Mouse (Mus musculus) stomach, embryonic 14.5 days (tissue): ENCODE results near the gene Kcna6. TPM values are rescaled to one million over a fixed set of nuclear protein-coding genes. Genes with fewer than 3 reads are reported as not detected.

Experiments
- ATAC-seq: fragments of 200-750 bp; cut with Nextera tagmentation; 2 replicates; pipeline ENCODE4 v1.8.0; 2017; ENCODE audit warnings: low read depth, moderate TSS enrichment; ENCODE audit not compliant: insufficient number of reproducible peaks, insufficient read depth, low FRiP score
- H3K27ac ChIP-seq: fragments of 300-500 bp; sonication (generic); 2 replicates; pipeline ENCODE4 v1.5.1; 2014; ENCODE audit warnings: mild to moderate bottlenecking, low read length, moderate library complexity, mixed read lengths
- H3K27me3 ChIP-seq: fragments of 300-500 bp; sonication (generic); 2 replicates; pipeline ENCODE4 v1.6.1; 2014; ENCODE audit warnings: low read length, control low read depth, mixed read lengths; ENCODE audit not compliant: control insufficient read depth, insufficient read depth
- H3K36me3 ChIP-seq: fragments of 300-500 bp; sonication (generic); 2 replicates; pipeline ENCODE4 v1.6.1; 2014; ENCODE audit warnings: mild to moderate bottlenecking, control low read depth, low read length, moderate library complexity, mixed read lengths; ENCODE audit not compliant: control insufficient read depth, insufficient read depth
- H3K4me1 ChIP-seq: fragments of 300-500 bp; sonication (generic); 2 replicates; pipeline ENCODE4 v1.6.1; 2014; ENCODE audit warnings: low read length, control low read depth, mixed read lengths; ENCODE audit not compliant: control insufficient read depth, insufficient read depth
- H3K4me2 ChIP-seq: fragments of 300-500 bp; sonication (generic); replicated peaks from 2 replicates; pipeline ENCODE4 v1.6.1; 2014; ENCODE audit warnings: low read depth, low read length, control low read depth
- H3K4me3 ChIP-seq: fragments of 300-500 bp; sonication (generic); 2 replicates; pipeline ENCODE4 v1.5.1; 2014; ENCODE audit warnings: low read depth, low read length, control low read depth
- H3K9ac ChIP-seq: fragments of 300-500 bp; sonication (generic); replicated peaks from 2 replicates; pipeline ENCODE4 v1.6.1; 2014; ENCODE audit warnings: low read depth, mild to moderate bottlenecking, control low read depth, low read length, moderate library complexity, mixed read lengths
- H3K9me3 ChIP-seq: fragments of 300-500 bp; sonication (generic); 2 replicates; pipeline ENCODE4 v1.6.1; 2016; ENCODE audit warnings: low read depth, low read length, control low read depth; ENCODE audit not compliant: control insufficient read depth
- WGBS: fragments of 180-500 bp; shearing (Covaris S2); extraction: QIAGEN DNeasy Blood & Tissue Kit; methylation state at CpG from one replicate; pipeline ENCODE4 v1.1.7; 2014; 5-methylcytosine and 5-hydroxymethylcytosine counted together
- polyA plus RNA-seq: library from polyadenylated mRNA; unstranded; fragments of >200 nt; fragmentation: Nextera tagmentation; extraction: Ambion mirVana; gene quantifications from 2 replicates; pipeline ENCODE4 v1.2.1, GENCODE M21; 2014

The Kcna6 gene
- polyA plus RNA-seq, 1 experiment from 2014 or later, result 5.1 TPM

GRCm38 (mm10) chr6:126667001-126667400, 73.5 kb downstream of the Kcna6 start:
- no peaks in the 10 kb centered on the region for H3K4me1 ChIP-seq
- no peak overlapping the region for H3K27ac ChIP-seq
- WGBS, result 86% methylated on average over 5 of the region's 5 CpGs
- no peaks in the 10 kb centered on the region for H3K9me3 ChIP-seq
- ATAC-seq, result no peak
- H3K4me2 ChIP-seq, result no peak overlapping the region
- H3K9ac ChIP-seq, result no peak overlapping the region
- no peak overlapping the region for H3K4me3 ChIP-seq
- no peaks in the 10 kb centered on the region for H3K27me3 ChIP-seq
- no peaks in the 10 kb centered on the region for H3K36me3 ChIP-seq

DNA sequence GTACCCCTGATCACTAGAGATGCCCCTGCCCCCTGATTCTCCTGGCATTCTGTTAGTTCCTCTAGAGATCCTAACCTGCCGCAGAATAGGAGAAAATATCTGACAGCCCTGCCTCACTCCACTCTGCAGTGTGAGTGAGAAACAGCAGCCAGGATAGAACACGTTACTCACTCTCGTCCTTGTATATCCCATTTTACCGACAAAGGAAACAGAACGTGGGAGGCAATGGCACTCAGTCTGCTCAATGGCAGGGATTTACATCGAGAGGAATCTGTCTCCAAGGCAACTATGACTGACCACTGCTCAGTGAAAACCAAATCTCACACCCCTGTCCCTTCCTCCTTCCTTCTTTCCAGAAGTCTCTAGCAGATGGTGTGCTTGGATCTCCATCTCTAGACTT, 74.4 kb downstream of the Kcna6 start:
- H3K4me2 ChIP-seq, result no peak overlapping the region
- H3K27ac ChIP-seq, result no peak overlapping the region
- H3K36me3 ChIP-seq, result no peaks in the 10 kb centered on the region
- no peak for ATAC-seq
- no peak overlapping the region for H3K9ac ChIP-seq
- no peaks in the 10 kb centered on the region for H3K9me3 ChIP-seq
- no peaks in the 10 kb centered on the region for H3K27me3 ChIP-seq
- H3K4me1 ChIP-seq, result no peaks in the 10 kb centered on the region
- no peak overlapping the region for H3K4me3 ChIP-seq
- WGBS, result 50% methylated on average over 6 of the region's 6 CpGs

DNA sequence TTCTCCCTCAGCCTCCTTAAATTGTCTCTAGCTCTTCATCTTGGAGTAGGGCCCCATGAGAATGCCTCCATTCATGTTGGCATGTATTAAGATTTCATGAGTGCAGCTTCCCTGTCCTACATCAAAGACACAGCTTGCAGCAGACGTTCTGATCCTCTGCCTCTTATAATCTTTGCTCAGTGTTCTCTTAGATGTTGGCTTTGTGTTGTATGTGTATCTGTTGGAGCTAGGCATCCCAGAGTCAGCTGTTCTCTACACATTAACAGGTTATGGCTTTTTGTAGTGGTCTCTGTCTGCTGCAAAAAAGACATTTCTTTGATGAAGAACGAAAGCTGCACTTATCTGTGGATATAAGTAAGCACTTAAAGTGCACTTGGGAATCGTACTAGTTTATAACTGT, 75.9 kb downstream of the Kcna6 start:
- WGBS, result 72% methylated on average over 3 of the region's 3 CpGs
- Histone ChIP-seq H3K36me3 (no peaks in the 10 kb centered on the region), H3K4me1 (no peaks in the 10 kb centered on the region), H3K4me3 (no peak overlapping the region), H3K9me3 (no peaks in the 10 kb centered on the region), H3K4me2 (no peak overlapping the region), H3K27ac (no peak overlapping the region), H3K27me3 (no peaks in the 10 kb centered on the region), H3K9ac (no peak overlapping the region)
- no peak for ATAC-seq

Other genes starting within 250 kb of the Kcna6 start
- 12.0 and 12.2 TPM in 2 replicates for gene Kcna5, start 205.3 kb downstream of the Kcna6 start, polyA plus RNA-seq
- gene Kcna1, start 94.3 kb downstream of the Kcna6 start, polyA plus RNA-seq, result 1.5 and 1.7 TPM in 2 replicates
- 180 and 200 TPM in 2 replicates for gene Ndufa9, start 108.5 kb upstream of the Kcna6 start, polyA plus RNA-seq
- not detected in 2 replicates for gene Akap3, start 112.4 kb upstream of the Kcna6 start, polyA plus RNA-seq
- gene Dyrk4, start 181.2 kb upstream of the Kcna6 start, polyA plus RNA-seq, result 0.42 TPM in 1 of 2 replicates, not detected in the other
- 62.1 and 73.4 TPM in 2 replicates for gene Rad51ap1, start 198.9 kb upstream of the Kcna6 start, polyA plus RNA-seq
- 17.6 and 19.5 TPM in 2 replicates for gene D6Wsu163e, start 199.3 kb upstream of the Kcna6 start, polyA plus RNA-seq